Mouse (Mus musculus) liver, adult 2 months (tissue): ENCODE results near the gene Xpot. TPM values are rescaled to one million over a fixed set of nuclear protein-coding genes. Genes with fewer than 3 reads are reported as not detected.
A peak's percentile ranks its signal among the peaks of the same experiment; 100 is the strongest.

Source experiments
- DNase-seq: peaks from one replicate; pipeline ENCODE4 v3.0.0-alpha.2; 2011; ENCODE audit warnings: low read depth, low spot score; ENCODE audit errors: extremely low read depth
- H3K27ac ChIP-seq: fragments of 200-500 bp; replicated peaks from 2 replicates; pipeline ENCODE4 v1.5.1; 2012; ENCODE audit warnings: low read depth, mild to moderate bottlenecking, control low read depth, inconsistent platforms, low read length; ENCODE audit not compliant: insufficient read depth
- H3K27me3 ChIP-seq: fragments of 200-500 bp; 2 replicates; pipeline ENCODE4 v1.6.1; 2012; ENCODE audit warnings: mild to moderate bottlenecking, moderate library complexity, low read length, inconsistent platforms; ENCODE audit not compliant: control insufficient read depth, insufficient read depth
- H3K36me3 ChIP-seq: fragments of 200-500 bp; 2 replicates; pipeline ENCODE4 v1.6.1; 2012; ENCODE audit warnings: low read length, inconsistent platforms; ENCODE audit not compliant: control insufficient read depth, insufficient read depth
- H3K4me1 ChIP-seq: fragments of 200-500 bp; 2 replicates; pipeline ENCODE4 v1.6.1; 2011; ENCODE audit warnings: low read length; ENCODE audit not compliant: control insufficient read depth, insufficient read depth
- H3K4me3 ChIP-seq: fragments of 200-500 bp; 2 replicates; pipeline ENCODE4 v1.5.1; 2011; ENCODE audit warnings: low read depth, mild to moderate bottlenecking, control low read depth, low read length, moderate library complexity; ENCODE audit not compliant: insufficient read depth
- H3K79me2 ChIP-seq: fragments of 200-500 bp; 2 replicates; pipeline ENCODE4 v1.6.1; 2012; ENCODE audit warnings: inconsistent platforms, mild to moderate bottlenecking, low read length, moderate library complexity; ENCODE audit not compliant: control insufficient read depth, insufficient read depth
- H3K9ac ChIP-seq: fragments of 200-500 bp; 2 replicates; pipeline ENCODE4 v1.6.1; 2012; ENCODE audit warnings: low read depth, mild to moderate bottlenecking, control low read depth, inconsistent platforms, low read length
- CTCF ChIP-seq: fragments of 200-500 bp; IDR thresholded peaks from 2 replicates; pipeline ENCODE4 v1.5.1; 2011; ENCODE audit warnings: low read depth, low read length, control low read depth
- POLR2A ChIP-seq: fragments of 200-500 bp; IDR thresholded peaks from 2 replicates; pipeline ENCODE4 v1.6.1; 2011; ENCODE audit warnings: low read length, control low read depth; ENCODE audit not compliant: insufficient read depth; ENCODE audit errors: extremely low read depth
- WGBS: fragments of 180-500 bp; shearing (Covaris S2); methylation state at CpG from one replicate; pipeline ENCODE4 v1.1.7; 2018; 5-methylcytosine and 5-hydroxymethylcytosine counted together
- polyA plus RNA-seq: library from polyadenylated mRNA; depleted of rRNA; stranded (reverse); fragments of >200 nt; gene quantifications from 2 replicates; pipeline ENCODE4 v1.2.3, GENCODE M21; 2012
- total RNA-seq: library from RNA; depleted of rRNA; stranded (reverse); fragments of >200 nt; gene quantifications from 2 replicates; pipeline ENCODE4 v1.2.3, GENCODE M21; 2014

Xpot gene
- total and polyA plus RNA-seq, 2 experiments = 55.5 to 71.7 TPM

- 56% methylated on average over 13 of the region's 13 CpGs for WGBS
- Histone ChIP-seq H3K36me3 (peaks cover 71% of the 10 kb centered on the region), H3K27me3 (no peaks in the 10 kb centered on the region)
Observed at GRCm38 (mm10) chr10:121615146-121615870, 10.8 kb downstream of the Xpot start.

GRCm38 (mm10) chr10:121613570-121613969, 12.6 kb downstream of the Xpot start:
- no peak overlapping the region for H3K4me3 ChIP-seq
- H3K79me2 ChIP-seq = peaks cover 3% of the 10 kb centered on the region; the same call in 1 of the 2 replicates
- no peak for TF ChIP-seq CTCF
- no peak for TF ChIP-seq POLR2A
- H3K9ac ChIP-seq = no peak overlapping the region
- H3K36me3 ChIP-seq = peaks cover 74% of the 10 kb centered on the region
- H3K27ac ChIP-seq = peak overlapping the region; percentile 38; the same call in 1 of the 2 replicates
- peaks cover 8% of the 10 kb centered on the region; the same call in 1 of the 2 replicates for H3K4me1 ChIP-seq
- H3K27me3 ChIP-seq = no peaks in the 10 kb centered on the region
- DNase-seq = peak; percentile 24
- WGBS = 72% methylated on average over 13 of the region's 13 CpGs

More at GRCm38 (mm10) chr10:121615146-121615870, 10.8 kb downstream of the Xpot start:
- DNase-seq = peak; percentile 93
- Histone ChIP-seq H3K4me3 (no peak overlapping the region), H3K4me1 (peaks cover 8% of the 10 kb centered on the region; the same call in 1 of the 2 replicates), H3K9ac (no peak overlapping the region), H3K27ac (peak overlapping the region; percentile 91), H3K79me2 (peaks cover 3% of the 10 kb centered on the region; the same call in 1 of the 2 replicates)
- TF ChIP-seq POLR2A (no peak), CTCF (no peak)

- Histone ChIP-seq H3K9ac (no peak overlapping the region), H3K4me1 (peaks cover 8% of the 10 kb centered on the region; the same call in 1 of the 2 replicates), H3K4me3 (no peak overlapping the region), H3K36me3 (peaks cover 67% of the 10 kb centered on the region), H3K27ac (no peak overlapping the region), H3K27me3 (no peaks in the 10 kb centered on the region), H3K79me2 (peaks cover 3% of the 10 kb centered on the region; the same call in 1 of the 2 replicates)
- TF ChIP-seq CTCF (no peak), POLR2A (no peak)
- 91% methylated on average over 6 of the region's 6 CpGs for WGBS
- no peak for DNase-seq
Observed at GRCm38 (mm10) chr10:121612448-121612847, 13.7 kb downstream of the Xpot start.

- WGBS = 71% methylated on average over 10 of the region's 10 CpGs
- no peak overlapping the region for H3K4me3 ChIP-seq
- H3K27me3 ChIP-seq = no peaks in the 10 kb centered on the region
- TF ChIP-seq CTCF (no peak), POLR2A (no peak)
- no peak overlapping the region for H3K9ac ChIP-seq
- H3K79me2 ChIP-seq = peaks cover 3% of the 10 kb centered on the region; the same call in 1 of the 2 replicates
- H3K4me1 ChIP-seq = peaks cover 8% of the 10 kb centered on the region; the same call in 1 of the 2 replicates
- peaks cover 65% of the 10 kb centered on the region for H3K36me3 ChIP-seq
- DNase-seq = no peak
- no peak overlapping the region for H3K27ac ChIP-seq
Observed at GRCm38 (mm10) chr10:121611587-121611986, 14.5 kb downstream of the Xpot start.

- H3K79me2 ChIP-seq = no peaks in the 10 kb centered on the region
- H3K27me3 ChIP-seq = no peaks in the 10 kb centered on the region
- no peak for TF ChIP-seq POLR2A
- no peak for TF ChIP-seq CTCF
- no peak overlapping the region for H3K9ac ChIP-seq
- WGBS = 88% methylated on average over 10 of the region's 10 CpGs
- H3K4me3 ChIP-seq = no peak overlapping the region
- no peak for DNase-seq
- no peaks in the 10 kb centered on the region for H3K4me1 ChIP-seq
- H3K27ac ChIP-seq = no peak overlapping the region
- peaks cover 60% of the 10 kb centered on the region for H3K36me3 ChIP-seq
Observed at GRCm38 (mm10) chr10:121608177-121608576, 18.0 kb downstream of the Xpot start.
